Mouse (Mus musculus) stomach, postnatal 0 days (tissue): ENCODE measurements around the gene 1810046K07Rik.

Experiments used
- CTCF ChIP-seq: IDR thresholded peaks from 2 replicates; pipeline ENCODE4 v1.5.1; 2016; ENCODE audit warnings: antibody characterized with exemption, low read depth, mild to moderate bottlenecking, moderate library complexity
- EP300 ChIP-seq: optimal IDR thresholded peaks from 2 replicates; pipeline ENCODE3; 2016; ENCODE audit warnings: antibody characterized with exemption

DNA sequence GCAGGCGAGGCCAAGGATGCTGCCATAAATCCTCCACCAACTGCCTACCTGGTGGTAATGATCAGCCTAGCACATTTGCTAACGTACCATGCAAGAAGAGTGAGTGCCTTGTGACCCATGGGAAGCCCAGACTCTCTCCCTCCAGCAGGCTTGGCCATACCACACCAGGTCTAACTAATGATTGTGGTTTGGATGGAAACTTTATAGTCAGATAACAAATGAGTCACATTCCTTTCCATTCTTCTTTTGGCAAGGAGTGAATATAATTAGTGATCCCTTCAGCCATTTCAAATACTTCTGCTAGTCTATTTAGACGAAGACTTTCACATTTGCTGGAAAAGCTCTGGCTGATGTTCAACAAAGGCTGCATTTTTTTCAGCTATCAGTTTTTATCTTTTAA lies 40.8 kb upstream of the 1810046K07Rik start:
- no peak for TF ChIP-seq CTCF
- TF ChIP-seq EP300, result no peak
